Mouse (Mus musculus) cerebellum, postnatal 14 days (tissue): ENCODE results near the gene Adamts16.
A peak's percentile ranks its signal among the peaks of the same experiment; 100 is the strongest.

Source experiments
- DNase-seq, 2 experiments: peaks; one replicate each; pipeline ENCODE4 v3.0.0; 2021; ENCODE audit warnings: mixed read lengths in 2 of 2

The Adamts16 gene

DNA sequence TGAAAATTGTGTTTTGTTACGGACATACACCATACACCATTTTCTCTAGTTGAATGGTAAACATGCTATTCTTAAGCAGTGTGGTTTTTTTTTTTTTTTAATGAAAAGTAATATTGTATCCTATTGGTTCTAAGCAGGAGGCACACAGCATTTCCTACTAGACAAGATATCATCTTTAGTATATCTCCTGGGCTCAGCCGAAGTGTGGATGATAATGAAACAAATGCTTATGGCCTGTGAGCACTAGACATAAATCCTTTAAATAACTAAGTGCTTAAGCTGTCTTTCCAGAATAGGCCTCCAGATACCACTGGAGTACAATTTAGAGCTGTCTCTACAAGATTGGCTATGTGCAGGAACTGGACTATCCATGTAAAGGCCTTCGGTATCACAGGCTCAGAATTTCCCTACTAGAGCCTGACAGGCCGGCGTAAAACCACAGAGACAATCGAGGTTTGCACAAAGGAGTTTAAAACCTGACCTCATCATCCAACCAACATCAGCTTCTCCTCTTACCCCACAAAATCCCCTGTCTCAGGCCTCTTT is 8.9 kb downstream of the Adamts16 start:
- no peak for DNase-seq

DNA sequence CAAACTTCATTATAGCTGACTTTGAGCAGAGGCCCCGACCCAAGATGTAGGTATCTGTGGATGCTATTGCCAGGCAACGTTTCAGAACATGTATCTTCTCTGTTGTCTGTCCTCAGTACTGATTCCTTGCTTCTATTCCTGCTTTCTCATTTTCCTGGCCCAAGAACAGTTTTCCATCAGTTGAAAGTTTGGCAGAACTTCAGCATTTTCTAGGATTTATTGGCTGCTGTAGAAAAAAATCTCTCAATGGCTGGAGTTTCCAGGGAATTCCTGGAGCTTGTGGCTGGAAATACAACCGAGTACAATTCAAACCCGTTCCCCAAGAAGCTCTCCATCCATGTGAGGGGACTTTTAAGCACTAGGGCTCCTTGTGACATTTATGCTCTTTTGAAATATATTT is 10.6 kb downstream of the Adamts16 start:
- no peak for DNase-seq

DNA sequence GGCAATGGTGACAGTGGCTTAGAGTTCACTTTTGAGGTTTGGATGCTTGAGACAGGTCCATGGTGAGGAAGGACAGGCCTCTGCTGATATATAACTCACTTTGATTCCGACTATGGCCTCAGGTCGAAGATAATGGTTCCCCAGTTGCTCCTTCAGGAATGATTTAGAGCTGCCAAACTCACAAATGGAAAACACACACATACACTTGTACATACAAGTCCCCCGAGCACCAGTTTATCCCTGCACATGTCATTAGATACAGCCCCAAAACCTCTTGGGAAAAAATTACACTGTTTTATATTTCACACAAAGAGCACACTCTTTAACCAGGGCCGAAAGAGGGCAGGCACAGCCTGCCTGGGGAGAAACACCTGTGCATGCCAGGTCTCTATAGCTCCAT is 14.1 kb downstream of the Adamts16 start:
- no peak for DNase-seq

DNA sequence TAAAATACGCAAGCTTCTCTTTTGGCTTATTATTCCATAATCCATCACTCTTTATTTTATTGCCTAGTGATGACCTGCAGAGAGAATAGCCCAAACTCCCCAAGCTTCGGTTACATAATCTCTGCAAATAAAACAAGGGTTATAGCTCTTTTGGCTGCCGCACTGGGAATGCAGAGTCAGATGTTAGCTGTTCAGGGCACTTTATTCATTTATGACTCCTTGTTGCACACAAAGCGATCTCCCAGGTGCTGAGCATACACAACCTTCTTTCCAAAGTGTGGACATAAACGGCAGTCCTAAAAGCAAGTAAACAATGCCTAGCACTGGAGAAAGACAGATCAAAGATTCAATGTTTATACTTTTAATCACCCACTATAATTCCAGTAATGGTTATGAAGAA is 16.3 kb downstream of the Adamts16 start:
- no peak for DNase-seq

DNA sequence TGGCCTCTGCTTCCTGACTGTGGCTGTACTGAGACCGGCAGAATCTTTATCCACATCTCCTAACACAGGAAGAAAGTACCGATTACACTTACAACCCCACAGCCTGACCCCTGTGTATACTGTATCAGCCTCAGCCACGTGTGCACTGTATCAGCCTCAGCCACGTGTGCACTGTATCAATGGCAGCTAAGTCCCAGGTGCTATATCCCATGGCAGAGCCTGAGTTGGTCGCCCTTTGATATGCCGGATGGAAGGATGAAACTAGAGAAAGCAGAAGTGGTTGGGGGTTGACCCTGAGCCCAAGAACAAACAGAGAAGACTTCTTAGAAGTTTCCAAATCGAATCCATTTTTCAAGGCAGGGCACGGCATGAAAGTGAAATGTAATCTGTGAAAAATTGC is 17.9 kb downstream of the Adamts16 start:
- no peak for DNase-seq

- DNase-seq = no peak
These were observed 22.6 kb downstream of the Adamts16 start for GRCm38 (mm10) chr13:70818982-70819381.

GRCm38 (mm10) chr13:70814423-70814822 is 27.2 kb downstream of the Adamts16 start:
- no peak for DNase-seq

- DNase-seq = no peak
These were observed 36.1 kb downstream of the Adamts16 start for GRCm38 (mm10) chr13:70805506-70805905.

DNA sequence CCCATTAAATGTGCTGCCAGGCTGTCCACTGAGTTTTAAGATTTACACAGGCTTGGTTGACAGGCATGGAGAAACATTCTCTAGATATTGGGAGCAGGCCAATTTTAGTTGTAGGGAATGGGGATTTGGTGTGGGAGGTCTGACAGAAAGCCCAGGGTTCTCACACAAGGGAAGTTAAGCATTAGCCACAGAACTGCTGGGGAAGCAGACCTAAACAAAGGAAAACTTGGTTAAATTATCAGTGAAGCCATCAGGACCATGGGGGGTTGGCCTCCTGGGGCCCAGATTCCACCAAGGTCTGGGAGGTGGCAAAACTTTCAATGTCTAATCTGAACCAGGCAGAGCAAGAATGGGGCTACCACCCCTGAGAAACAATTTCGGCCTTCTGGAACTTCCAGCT is 38.8 kb downstream of the Adamts16 start:
- DNase-seq = no peak

GRCm38 (mm10) chr13:70799322-70799721 is 42.3 kb downstream of the Adamts16 start:
- no peak for DNase-seq

GRCm38 (mm10) chr13:70798396-70798795 is 43.2 kb downstream of the Adamts16 start:
- peak in 1 of 2 experiments; percentile 12 for DNase-seq

DNA sequence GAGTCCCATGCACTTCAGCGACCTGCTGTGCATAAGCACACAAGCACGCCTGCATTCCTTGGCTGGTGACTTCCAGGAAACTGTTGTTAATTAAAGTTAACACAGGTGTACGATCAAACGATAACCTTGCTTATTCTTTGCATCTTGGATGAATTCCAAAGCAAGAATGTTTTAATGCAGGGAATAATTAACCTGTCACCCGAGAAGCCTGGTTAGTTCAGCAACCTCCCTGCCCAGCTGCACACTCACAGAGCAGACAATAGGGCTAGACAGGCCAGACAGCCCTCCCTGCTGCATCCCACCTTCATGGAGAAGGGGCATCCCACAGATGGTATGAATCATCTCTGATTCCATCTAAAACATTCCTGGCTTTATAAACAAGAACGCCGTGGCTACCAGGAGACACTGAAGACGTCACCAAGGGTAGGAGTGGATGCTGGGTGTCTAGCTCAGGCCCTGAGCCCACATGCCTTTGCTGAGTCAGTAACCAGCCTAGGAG is 47.5 kb downstream of the Adamts16 start:
- DNase-seq = no peak

DNA sequence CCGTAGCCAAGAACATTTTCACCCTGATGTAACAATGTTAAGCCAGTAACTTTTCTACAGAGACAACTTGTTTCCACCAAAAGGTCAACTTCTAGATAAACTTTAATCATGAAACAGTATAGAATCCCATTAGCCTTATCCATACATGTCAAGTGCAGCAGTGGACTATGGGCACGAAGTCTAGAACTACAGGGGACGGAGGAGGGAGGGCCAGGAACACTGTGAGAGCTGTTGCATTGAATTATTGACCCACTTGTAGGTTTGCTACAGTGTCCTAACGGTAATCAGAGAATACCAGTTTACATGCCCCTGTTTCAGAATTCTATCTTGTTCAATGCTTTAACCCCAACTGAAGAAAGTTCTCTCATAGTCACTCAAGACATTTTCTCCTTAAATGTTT is 48.0 kb downstream of the Adamts16 start:
- no peak for DNase-seq

- DNase-seq = no peak
These were observed 48.7 kb downstream of the Adamts16 start for GRCm38 (mm10) chr13:70792950-70793349.

GRCm38 (mm10) chr13:70789806-70790205 is 51.8 kb downstream of the Adamts16 start:
- no peak for DNase-seq

DNA sequence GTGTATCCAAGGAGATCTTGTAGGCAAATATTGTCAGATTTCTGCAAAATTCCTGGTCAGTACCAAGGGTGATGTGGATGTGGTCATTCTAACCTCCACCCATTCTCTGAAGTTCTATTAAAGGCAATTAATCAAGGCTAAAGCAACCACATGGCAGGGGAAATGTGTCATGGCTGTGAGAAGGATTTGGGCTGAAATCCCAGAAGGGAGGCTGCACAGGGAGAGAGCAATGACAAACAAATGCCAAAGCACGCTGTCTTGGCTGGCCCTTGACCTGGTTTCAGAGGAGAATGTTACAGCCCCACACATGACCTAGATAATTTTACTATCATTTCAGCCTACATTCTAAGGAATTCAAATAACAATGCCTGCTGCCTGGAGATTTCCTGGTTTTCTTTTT is 52.6 kb downstream of the Adamts16 start:
- DNase-seq = peak; percentile 75

GRCm38 (mm10) chr13:70785078-70785477 is 56.5 kb downstream of the Adamts16 start:
- DNase-seq = no peak

DNA sequence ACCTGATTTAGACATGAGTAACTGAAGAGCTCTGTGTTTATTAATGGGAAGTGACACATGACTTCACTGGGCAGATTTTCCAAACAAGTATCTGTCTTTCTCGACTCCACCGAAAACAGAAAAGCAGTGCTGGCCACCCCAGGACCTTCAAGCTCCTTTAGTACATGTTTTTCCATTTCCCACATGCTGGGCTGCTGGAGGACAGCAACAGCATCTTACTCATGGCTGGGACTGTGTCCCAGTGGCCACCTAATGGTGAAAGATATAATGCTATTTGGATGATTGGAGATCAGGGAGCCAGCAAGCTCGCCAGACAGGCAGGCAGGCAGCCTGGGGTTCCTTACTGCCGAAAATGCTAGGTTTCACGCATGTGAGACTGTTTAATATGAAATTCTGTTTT is 57.5 kb downstream of the Adamts16 start:
- DNase-seq = peak; percentile 46 to 51

- no peak for DNase-seq
These were observed 61.8 kb downstream of the Adamts16 start for GRCm38 (mm10) chr13:70779781-70780180.

DNA sequence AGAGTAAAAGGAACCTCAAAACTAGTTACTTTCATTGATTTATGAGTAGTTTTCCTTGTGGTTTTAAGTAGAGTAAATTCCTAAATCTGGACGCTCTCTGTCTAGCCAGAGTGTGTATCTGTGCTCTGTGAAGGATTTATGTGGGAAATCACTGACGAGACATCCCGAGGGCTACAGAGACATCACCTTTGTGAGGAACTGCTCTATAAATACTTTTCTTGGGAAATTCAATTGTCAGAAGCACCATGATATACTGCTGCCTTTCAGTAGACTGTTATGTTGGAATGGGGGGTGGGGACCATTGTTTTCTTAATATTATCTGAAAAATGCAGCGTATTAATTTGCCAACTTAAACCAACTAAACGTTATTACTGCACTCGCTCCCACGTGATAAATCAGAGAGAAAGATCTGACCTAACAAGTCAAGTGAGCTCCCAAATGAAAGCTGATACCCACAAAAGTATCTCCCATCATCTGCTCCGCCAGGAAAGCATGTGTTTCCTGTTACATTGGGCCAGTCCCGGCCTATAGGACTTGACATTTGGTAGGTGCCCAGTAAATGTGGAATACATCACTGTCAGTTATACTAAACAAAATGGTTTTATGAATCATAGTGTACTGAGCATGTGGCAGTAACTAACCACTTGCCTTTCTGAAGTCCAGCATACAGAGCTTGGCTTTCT is 62.6 kb downstream of the Adamts16 start:
- DNase-seq = no peak

GRCm38 (mm10) chr13:70771100-70771499 is 70.5 kb downstream of the Adamts16 start:
- DNase-seq = no peak

DNA sequence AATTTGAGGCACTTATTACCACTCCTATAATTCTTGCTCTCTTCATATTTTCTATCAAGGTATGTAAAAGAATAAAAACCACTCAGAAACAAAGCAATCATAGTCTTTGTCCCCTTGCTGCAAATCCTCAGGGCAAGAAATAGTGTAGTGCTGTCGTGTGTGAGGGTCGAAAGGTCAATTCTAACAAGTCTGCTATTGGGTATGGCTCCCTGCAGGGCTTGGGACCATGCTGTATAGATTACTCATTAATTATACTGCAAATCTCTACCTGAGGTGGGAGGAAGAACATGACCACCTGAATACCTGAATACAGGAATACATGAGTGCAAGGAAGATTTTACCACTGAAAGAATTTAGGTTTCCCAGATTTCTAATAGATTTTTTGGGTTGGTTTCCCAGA is 72.5 kb downstream of the Adamts16 start:
- DNase-seq = no peak

DNA sequence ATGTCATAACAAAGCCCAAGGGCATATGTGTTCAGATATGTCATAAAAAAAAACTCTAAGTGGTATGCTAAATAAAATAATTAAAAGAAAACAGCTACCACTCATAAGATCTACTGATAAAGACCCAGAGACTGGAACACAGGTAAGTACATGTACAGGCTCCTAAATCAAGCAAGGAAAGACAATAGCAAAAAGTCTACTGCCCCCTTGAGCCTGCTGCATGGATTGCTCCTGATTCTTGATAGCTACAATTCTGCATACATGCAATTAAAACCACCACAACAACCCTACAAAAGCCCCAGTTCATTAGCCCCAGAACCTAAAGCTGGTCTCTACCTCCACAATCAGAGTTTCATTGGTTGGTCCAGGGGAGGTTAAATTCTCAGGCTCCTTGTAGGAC is 74.1 kb downstream of the Adamts16 start:
- DNase-seq = peak; percentile 57 to 58

DNA sequence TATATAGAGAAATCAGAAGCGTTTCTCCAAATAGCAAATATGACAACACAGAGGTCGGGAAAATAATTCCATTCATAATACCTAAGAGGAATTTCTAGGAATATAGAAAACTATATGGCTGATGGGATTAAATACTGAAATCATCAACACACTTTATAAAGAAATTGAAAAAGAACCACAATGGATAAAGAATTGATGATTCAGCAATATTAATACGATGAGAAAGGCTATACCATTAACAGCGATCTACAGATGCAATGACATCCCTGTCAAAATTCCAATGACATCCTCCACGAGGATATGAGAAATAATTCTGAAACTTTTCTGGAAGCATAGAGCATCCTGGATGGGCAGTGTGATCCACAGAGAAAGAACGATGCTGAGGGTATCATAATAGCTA is 76.9 kb downstream of the Adamts16 start:
- DNase-seq = no peak

GRCm38 (mm10) chr13:70762586-70762985 is 79.0 kb downstream of the Adamts16 start:
- no peak for DNase-seq
